Mouse (Mus musculus): ENCODE data around the gene Ogfr. TPM values are rescaled to one million over a fixed set of nuclear protein-coding genes. Genes with fewer than 3 reads are reported as not detected.

Ogfr gene
- 13.7 and 20.0 TPM in 2 replicates for polyA plus RNA-seq (2012; rRNA removed)

DNA sequence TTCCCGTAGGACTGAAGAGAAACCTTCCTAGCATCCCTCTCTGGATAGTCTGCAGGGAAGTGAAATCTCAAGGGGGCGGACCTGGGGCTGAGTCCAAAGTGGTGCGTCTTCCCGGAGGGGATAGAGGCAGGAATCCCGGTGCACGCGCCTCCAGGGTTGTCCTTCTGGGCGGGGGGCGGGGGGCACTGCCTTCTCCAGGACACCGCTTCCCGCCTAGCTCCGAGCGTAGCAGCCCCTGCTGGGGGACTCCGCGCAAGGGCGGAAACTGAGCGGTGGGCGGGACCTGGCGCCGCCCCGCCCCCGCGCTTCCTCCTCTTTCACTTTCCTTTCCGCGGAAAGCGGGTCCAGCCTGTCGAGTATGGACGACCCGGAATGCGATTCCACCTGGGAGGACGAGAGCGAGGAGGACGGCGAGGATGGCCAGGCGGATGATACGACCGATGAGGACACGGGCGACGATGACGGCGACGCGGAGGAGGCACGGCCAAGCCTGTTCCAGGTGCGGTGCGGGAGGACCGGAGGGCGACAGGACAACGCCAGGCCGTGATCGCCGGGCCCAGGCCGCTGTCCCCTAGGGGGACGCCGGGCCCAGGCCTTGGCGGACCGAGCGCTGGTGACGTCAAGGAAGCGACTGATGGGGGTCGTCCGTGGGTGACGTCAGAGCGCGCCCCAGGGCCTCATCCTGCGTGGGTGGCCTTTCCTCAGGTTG is at the start of gene Ogfr:
TSS of gene Ogfr (plus strand) at position 123 of the 709 bp plus-strand sequence.
- Histone ChIP-seq H3K36me3 (ENCODE audit: control insufficient read depth, insufficient read depth, low read length) (no peaks in the 10 kb centered on the region; the same call in 1 of the 2 replicates), H3K27ac (ENCODE audit: control insufficient read depth, insufficient read depth, low read depth, low read length) (peak within 1 kb of the TSS; percentile 88), H3K4me3 (ENCODE audit: control insufficient read depth, low read depth, low read length) (peak within 1 kb of the TSS; percentile 92), H3K27me3 (ENCODE audit: control insufficient read depth, insufficient read depth, low read length) (no peaks in the 10 kb centered on the region), H3K4me1 (ENCODE audit: control insufficient read depth, insufficient read depth, low read length) (peaks cover 3% of the 10 kb centered on the region)
- TF ChIP-seq CTCF (IDR thresholded peaks at IDR 0.05; ENCODE audit: control insufficient read depth, insufficient read depth, insufficient replicate concordance, low read depth, low read length) (no peak), POLR2A (IDR thresholded peaks at IDR 0.05; ENCODE audit: control insufficient read depth, low read depth, low read length) (peak; percentile 65; the same call in 1 of the 2 replicates)

DNA sequence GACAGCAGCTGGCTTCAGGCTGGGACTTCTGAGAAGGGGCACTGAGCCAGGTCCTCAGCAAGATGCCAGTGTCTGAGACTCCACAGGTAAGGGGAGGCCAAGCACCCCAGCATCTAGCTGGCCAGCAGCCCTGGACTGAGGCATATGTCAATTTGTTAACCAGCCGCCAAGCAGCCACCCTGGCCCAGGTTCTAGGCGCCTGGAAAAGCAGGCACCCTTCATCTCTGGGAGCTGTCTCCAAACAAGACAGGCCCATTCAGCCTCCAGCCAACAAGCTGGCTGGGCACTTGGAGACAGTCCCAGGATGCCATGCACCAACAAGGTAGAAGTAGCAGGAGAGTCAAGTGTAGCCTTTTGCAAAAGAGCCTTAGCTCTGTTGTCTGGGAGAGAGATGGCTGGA is 45.4 kb upstream of the Ogfr start:
- Histone ChIP-seq H3K27ac (ENCODE audit: control insufficient read depth, insufficient read depth, low read depth, low read length) (no peak overlapping the region), H3K4me1 (ENCODE audit: control insufficient read depth, insufficient read depth, low read length) (no peaks in the 10 kb centered on the region), H3K4me3 (ENCODE audit: control insufficient read depth, low read depth, low read length) (no peak overlapping the region), H3K27me3 (ENCODE audit: control insufficient read depth, insufficient read depth, low read length) (no peaks in the 10 kb centered on the region), H3K36me3 (ENCODE audit: control insufficient read depth, insufficient read depth, low read length) (no peaks in the 10 kb centered on the region)
- TF ChIP-seq CTCF (IDR thresholded peaks at IDR 0.05; ENCODE audit: control insufficient read depth, insufficient read depth, insufficient replicate concordance, low read depth, low read length) (no peak), POLR2A (IDR thresholded peaks at IDR 0.05; ENCODE audit: control insufficient read depth, low read depth, low read length) (no peak)

DNA sequence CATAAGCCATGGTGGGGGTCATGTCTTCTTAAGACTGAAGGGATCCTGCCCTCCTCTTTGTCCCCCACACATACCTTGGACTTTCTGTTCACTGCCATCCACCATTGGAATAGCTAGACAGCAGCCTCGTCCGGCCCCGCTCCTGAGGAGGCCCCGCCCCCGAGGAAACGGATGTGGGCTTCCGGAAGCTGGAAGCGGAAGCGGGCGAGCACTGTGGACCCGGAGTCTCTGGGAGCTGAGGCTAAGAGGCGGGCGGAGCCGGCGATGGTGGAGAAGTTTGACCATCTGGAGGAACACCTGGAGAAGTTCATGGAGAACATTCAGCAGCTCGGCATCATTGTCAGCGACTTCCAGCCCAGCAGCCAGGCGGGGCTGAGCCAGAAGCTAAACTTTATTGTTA is 44.0 kb upstream of the Ogfr start:
- TF ChIP-seq CTCF (IDR thresholded peaks at IDR 0.05; ENCODE audit: control insufficient read depth, insufficient read depth, insufficient replicate concordance, low read depth, low read length) (no peak), POLR2A (IDR thresholded peaks at IDR 0.05; ENCODE audit: control insufficient read depth, low read depth, low read length) (no peak)
- H3K36me3 ChIP-seq (ENCODE audit: control insufficient read depth, insufficient read depth, low read length), result no peaks in the 10 kb centered on the region
- no peaks in the 10 kb centered on the region for H3K4me1 ChIP-seq (ENCODE audit: control insufficient read depth, insufficient read depth, low read length)
- H3K4me3 ChIP-seq (ENCODE audit: control insufficient read depth, low read depth, low read length), result no peak overlapping the region
- H3K27me3 ChIP-seq (ENCODE audit: control insufficient read depth, insufficient read depth, low read length), result no peaks in the 10 kb centered on the region
- H3K27ac ChIP-seq (ENCODE audit: control insufficient read depth, insufficient read depth, low read depth, low read length), result no peak overlapping the region

DNA sequence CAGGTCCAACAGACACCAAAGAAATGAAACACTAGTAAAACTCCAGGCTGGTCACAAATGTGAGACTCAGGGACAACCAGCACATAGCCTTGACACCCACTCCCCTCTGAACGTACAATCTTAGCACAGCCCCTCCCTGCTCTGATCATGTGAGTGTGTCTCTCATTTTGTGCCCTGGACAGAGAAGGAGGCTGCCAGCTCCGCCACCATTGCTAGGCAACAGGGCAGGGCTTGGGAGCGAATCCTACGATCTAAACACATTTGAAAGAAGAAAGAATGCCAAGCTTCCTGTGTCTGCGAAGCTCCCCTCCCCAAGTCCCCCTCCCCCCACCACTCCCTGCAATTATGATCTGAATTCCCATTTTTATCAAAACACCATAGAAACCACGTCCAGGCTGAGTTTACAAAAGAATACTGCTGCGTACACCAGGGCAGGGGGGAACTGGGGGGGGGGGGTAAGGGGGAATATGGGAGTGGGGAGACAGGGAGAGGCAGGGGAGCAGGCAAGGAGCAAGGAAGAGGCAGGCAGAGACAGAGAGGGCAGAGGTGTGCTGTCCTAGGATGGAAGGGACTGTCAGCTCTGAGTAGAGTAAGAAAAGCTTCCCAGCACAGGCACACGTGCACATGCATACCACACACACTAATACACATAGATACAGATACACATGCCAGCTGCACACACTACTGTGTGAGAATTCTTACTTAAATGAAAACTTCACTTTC is 41.5 kb upstream of the Ogfr start:
- H3K27ac ChIP-seq (ENCODE audit: control insufficient read depth, insufficient read depth, low read depth, low read length), result no peak overlapping the region
- no peaks in the 10 kb centered on the region for H3K36me3 ChIP-seq (ENCODE audit: control insufficient read depth, insufficient read depth, low read length)
- H3K4me1 ChIP-seq (ENCODE audit: control insufficient read depth, insufficient read depth, low read length), result no peaks in the 10 kb centered on the region
- H3K27me3 ChIP-seq (ENCODE audit: control insufficient read depth, insufficient read depth, low read length), result no peaks in the 10 kb centered on the region
- no peak overlapping the region for H3K4me3 ChIP-seq (ENCODE audit: control insufficient read depth, low read depth, low read length)
- TF ChIP-seq POLR2A (IDR thresholded peaks at IDR 0.05; ENCODE audit: control insufficient read depth, low read depth, low read length), result no peak
- no peak for TF ChIP-seq CTCF (IDR thresholded peaks at IDR 0.05; ENCODE audit: control insufficient read depth, insufficient read depth, insufficient replicate concordance, low read depth, low read length)

DNA sequence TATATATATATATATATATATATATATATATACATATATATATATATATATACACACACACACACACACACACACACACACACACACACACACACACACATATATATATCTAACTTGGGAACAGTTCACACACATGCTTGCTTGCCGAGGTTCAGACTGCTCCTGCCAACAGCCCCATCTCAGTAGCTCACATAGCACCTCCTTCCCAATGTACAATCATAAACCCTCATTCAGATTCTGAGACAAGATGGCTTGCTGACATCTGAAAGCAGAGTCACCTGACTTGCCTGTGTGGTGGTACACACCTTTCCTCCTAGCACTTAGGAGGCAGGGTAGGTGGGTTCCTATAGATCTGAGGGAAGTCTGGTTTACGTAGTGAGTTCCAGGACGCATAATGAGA is 36.7 kb upstream of the Ogfr start:
- no peak overlapping the region for H3K27ac ChIP-seq (ENCODE audit: control insufficient read depth, insufficient read depth, low read depth, low read length)
- no peaks in the 10 kb centered on the region for H3K36me3 ChIP-seq (ENCODE audit: control insufficient read depth, insufficient read depth, low read length)
- H3K27me3 ChIP-seq (ENCODE audit: control insufficient read depth, insufficient read depth, low read length), result no peaks in the 10 kb centered on the region
- no peak for TF ChIP-seq CTCF (IDR thresholded peaks at IDR 0.05; ENCODE audit: control insufficient read depth, insufficient read depth, insufficient replicate concordance, low read depth, low read length)
- TF ChIP-seq POLR2A (IDR thresholded peaks at IDR 0.05; ENCODE audit: control insufficient read depth, low read depth, low read length), result no peak
- H3K4me1 ChIP-seq (ENCODE audit: control insufficient read depth, insufficient read depth, low read length), result no peaks in the 10 kb centered on the region
- H3K4me3 ChIP-seq (ENCODE audit: control insufficient read depth, low read depth, low read length), result no peak overlapping the region

DNA sequence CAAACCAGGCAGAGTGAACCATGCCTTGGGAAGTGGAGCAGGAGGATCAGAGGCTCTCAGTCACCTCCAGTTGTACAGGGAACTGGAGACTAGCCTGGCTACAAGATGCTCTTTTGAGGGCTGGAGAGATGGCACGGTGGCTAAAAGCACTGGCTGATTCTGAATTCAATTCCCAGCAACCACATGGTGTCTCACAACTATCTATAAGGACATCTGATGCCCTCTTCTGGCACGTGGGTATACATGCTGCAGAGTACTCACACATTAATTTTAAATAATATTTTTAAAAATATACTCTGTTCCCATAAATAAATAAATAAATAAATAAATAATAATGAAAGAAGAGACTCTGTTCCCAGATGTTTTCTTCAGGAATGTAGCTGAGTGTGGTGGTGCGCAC is 33.8 kb upstream of the Ogfr start:
- no peak overlapping the region for H3K27ac ChIP-seq (ENCODE audit: control insufficient read depth, insufficient read depth, low read depth, low read length)
- TF ChIP-seq POLR2A (IDR thresholded peaks at IDR 0.05; ENCODE audit: control insufficient read depth, low read depth, low read length) (no peak), CTCF (IDR thresholded peaks at IDR 0.05; ENCODE audit: control insufficient read depth, insufficient read depth, insufficient replicate concordance, low read depth, low read length) (no peak)
- no peaks in the 10 kb centered on the region for H3K36me3 ChIP-seq (ENCODE audit: control insufficient read depth, insufficient read depth, low read length)
- H3K4me3 ChIP-seq (ENCODE audit: control insufficient read depth, low read depth, low read length), result no peak overlapping the region
- H3K27me3 ChIP-seq (ENCODE audit: control insufficient read depth, insufficient read depth, low read length), result no peaks in the 10 kb centered on the region
- H3K4me1 ChIP-seq (ENCODE audit: control insufficient read depth, insufficient read depth, low read length), result no peaks in the 10 kb centered on the region

DNA sequence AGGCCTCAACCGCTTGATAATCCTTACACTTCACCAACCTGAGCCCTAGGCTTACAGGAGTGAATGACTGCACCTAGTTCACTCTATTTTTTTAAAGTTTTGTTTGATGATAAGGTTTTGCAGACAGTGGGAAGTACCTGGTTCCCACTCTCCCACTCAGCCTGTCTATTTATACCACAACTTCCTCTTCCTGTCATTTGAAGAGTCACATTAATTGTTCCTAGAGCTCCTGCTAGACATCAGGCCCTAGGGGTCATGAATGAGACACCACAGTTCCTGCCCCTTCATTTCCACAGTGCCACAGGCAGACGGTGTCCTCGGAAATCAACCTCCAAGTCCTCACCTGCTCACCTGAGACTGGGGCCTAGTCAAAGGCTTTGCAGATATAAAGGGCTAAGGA is 32.6 kb upstream of the Ogfr start:
- TF ChIP-seq CTCF (IDR thresholded peaks at IDR 0.05; ENCODE audit: control insufficient read depth, insufficient read depth, insufficient replicate concordance, low read depth, low read length), result no peak
- TF ChIP-seq POLR2A (IDR thresholded peaks at IDR 0.05; ENCODE audit: control insufficient read depth, low read depth, low read length), result no peak
- Histone ChIP-seq H3K36me3 (ENCODE audit: control insufficient read depth, insufficient read depth, low read length) (no peaks in the 10 kb centered on the region), H3K4me1 (ENCODE audit: control insufficient read depth, insufficient read depth, low read length) (no peaks in the 10 kb centered on the region), H3K27me3 (ENCODE audit: control insufficient read depth, insufficient read depth, low read length) (no peaks in the 10 kb centered on the region), H3K27ac (ENCODE audit: control insufficient read depth, insufficient read depth, low read depth, low read length) (no peak overlapping the region), H3K4me3 (ENCODE audit: control insufficient read depth, low read depth, low read length) (no peak overlapping the region)
